Mouse (Mus musculus): ENCODE measurements at regions not wholly inside any gene's neighbourhood (a gene's known extent, or its start where the extent isn't known, plus 50 kb on each side); places are given as distances from the start of the nearest gene placed in this dataset.
"Not testable (repeated sequence)": the region's sequence is repeated elsewhere in the genome, so short reads cannot be mapped to it uniquely, and the experiment has no call there.

- Histone ChIP-seq H3K4me3 (ENCODE audit: low read length) (no peak overlapping the region), H3K36me3 (ENCODE audit: control insufficient read depth, insufficient read depth) (no peaks in the 10 kb centered on the region), H3K4me1 (ENCODE audit: control insufficient read depth, insufficient read depth, low read length) (no peaks in the 10 kb centered on the region), H3K27me3 (ENCODE audit: control insufficient read depth, insufficient read depth, low read length) (no peaks in the 10 kb centered on the region), H3K9ac (ENCODE audit: low read length) (no peak overlapping the region), H3K4me2 (ENCODE audit: low read depth, low read length) (no peak overlapping the region), H3K27ac (ENCODE audit: low read length) (no peak overlapping the region), H3K9me3 (replicated peaks; ENCODE audit: control insufficient read depth, low read length) (no peaks in the 10 kb centered on the region)
- ATAC-seq (replicated peaks; ENCODE audit: extremely low read depth, insufficient read depth, low FRiP score) = no peak
- 86% methylated on average over 3 of the region's 3 CpGs for WGBS
Observed at GRCm38 (mm10) chr8:126819261-126819660, 126.4 kb downstream of the Tomm20 start.

- no peaks in the 10 kb centered on the region for H3K27me3 ChIP-seq (ENCODE audit: control insufficient read depth, insufficient read depth, low read length)
- H3K4me1 ChIP-seq (ENCODE audit: control insufficient read depth, insufficient read depth, low read length) = no peaks in the 10 kb centered on the region
- H3K36me3 ChIP-seq (ENCODE audit: control insufficient read depth, insufficient read depth) = no peaks in the 10 kb centered on the region
- H3K9ac ChIP-seq (ENCODE audit: low read length) = no peak overlapping the region
- H3K9me3 ChIP-seq (replicated peaks; ENCODE audit: control insufficient read depth, low read length) = peaks cover 5% of the 10 kb centered on the region; the same call in 1 of the 2 replicates
- ATAC-seq (replicated peaks; ENCODE audit: extremely low read depth, insufficient read depth, low FRiP score) = no peak
- no peak overlapping the region for H3K4me3 ChIP-seq (ENCODE audit: low read length)
- H3K4me2 ChIP-seq (ENCODE audit: low read depth, low read length) = no peak overlapping the region
- 73% methylated on average over 3 of the region's 3 CpGs for WGBS
- H3K27ac ChIP-seq (ENCODE audit: low read length) = no peak overlapping the region
Observed at GRCm38 (mm10) chr8:126816155-126816554, 129.5 kb downstream of the Tomm20 start.

GRCm38 (mm10) chr8:126814427-126814826 lies 131.2 kb downstream of the Tomm20 start:
- Histone ChIP-seq H3K9me3 (replicated peaks; ENCODE audit: control insufficient read depth, low read length) (peaks cover 5% of the 10 kb centered on the region; the same call in 1 of the 2 replicates), H3K9ac (ENCODE audit: low read length) (no peak overlapping the region), H3K4me2 (ENCODE audit: low read depth, low read length) (no peak overlapping the region), H3K27me3 (ENCODE audit: control insufficient read depth, insufficient read depth, low read length) (peaks cover 2% of the 10 kb centered on the region; the same call in 1 of the 2 replicates), H3K27ac (ENCODE audit: low read length) (no peak overlapping the region), H3K4me1 (ENCODE audit: control insufficient read depth, insufficient read depth, low read length) (no peaks in the 10 kb centered on the region), H3K36me3 (ENCODE audit: control insufficient read depth, insufficient read depth) (no peaks in the 10 kb centered on the region), H3K4me3 (ENCODE audit: low read length) (no peak overlapping the region)
- ATAC-seq (replicated peaks; ENCODE audit: extremely low read depth, insufficient read depth, low FRiP score) = no peak
- WGBS = 56% methylated on average over 4 of the region's 4 CpGs

GRCm38 (mm10) chr8:126813621-126814020 lies 132.0 kb downstream of the Tomm20 start:
- WGBS = 81% methylated on average over 4 of the region's 4 CpGs
- Histone ChIP-seq H3K27me3 (ENCODE audit: control insufficient read depth, insufficient read depth, low read length) (peaks cover 2% of the 10 kb centered on the region; the same call in 1 of the 2 replicates), H3K9ac (ENCODE audit: low read length) (no peak overlapping the region), H3K27ac (ENCODE audit: low read length) (no peak overlapping the region), H3K4me3 (ENCODE audit: low read length) (no peak overlapping the region), H3K4me1 (ENCODE audit: control insufficient read depth, insufficient read depth, low read length) (no peaks in the 10 kb centered on the region), H3K9me3 (replicated peaks; ENCODE audit: control insufficient read depth, low read length) (peaks cover 5% of the 10 kb centered on the region; the same call in 1 of the 2 replicates), H3K36me3 (ENCODE audit: control insufficient read depth, insufficient read depth) (no peaks in the 10 kb centered on the region), H3K4me2 (ENCODE audit: low read depth, low read length) (no peak overlapping the region)
- ATAC-seq (replicated peaks; ENCODE audit: extremely low read depth, insufficient read depth, low FRiP score) = no peak

- Histone ChIP-seq H3K27ac (ENCODE audit: low read length) (no peak overlapping the region), H3K4me3 (ENCODE audit: low read length) (no peak overlapping the region), H3K9ac (ENCODE audit: low read length) (no peak overlapping the region), H3K9me3 (replicated peaks; ENCODE audit: control insufficient read depth, low read length) (peaks cover 5% of the 10 kb centered on the region; the same call in 1 of the 2 replicates), H3K4me1 (ENCODE audit: control insufficient read depth, insufficient read depth, low read length) (peaks cover 2% of the 10 kb centered on the region), H3K36me3 (ENCODE audit: control insufficient read depth, insufficient read depth) (no peaks in the 10 kb centered on the region), H3K27me3 (ENCODE audit: control insufficient read depth, insufficient read depth, low read length) (peaks cover 2% of the 10 kb centered on the region; the same call in 1 of the 2 replicates), H3K4me2 (ENCODE audit: low read depth, low read length) (no peak overlapping the region)
- no peak for ATAC-seq (replicated peaks; ENCODE audit: extremely low read depth, insufficient read depth, low FRiP score)
- WGBS = 96% methylated on average over 5 of the region's 5 CpGs
Observed at GRCm38 (mm10) chr8:126812777-126813176, 132.9 kb downstream of the Tomm20 start.

GRCm38 (mm10) chr8:126811358-126811757 lies 134.3 kb downstream of the Tomm20 start:
- ATAC-seq (replicated peaks; ENCODE audit: extremely low read depth, insufficient read depth, low FRiP score); H3K27me3 ChIP-seq (ENCODE audit: control insufficient read depth, insufficient read depth, low read length); H3K9me3 ChIP-seq (replicated peaks; ENCODE audit: control insufficient read depth, low read length); H3K36me3 ChIP-seq (ENCODE audit: control insufficient read depth, insufficient read depth); H3K4me3 ChIP-seq (ENCODE audit: low read length); H3K9ac ChIP-seq (ENCODE audit: low read length); H3K4me2 ChIP-seq (ENCODE audit: low read depth, low read length): not testable (repeated sequence)
- Histone ChIP-seq H3K4me1 (ENCODE audit: control insufficient read depth, insufficient read depth, low read length) (peaks cover 14% of the 10 kb centered on the region), H3K27ac (ENCODE audit: low read length) (0 out of 2 replicates have a peak overlapping the region, but pooled peaks have one; percentile 31)
- 63% methylated on average over 2 of the region's 2 CpGs for WGBS

GRCm38 (mm10) chr8:126810516-126810915 lies 135.1 kb downstream of the Tomm20 start:
- H3K27me3 ChIP-seq (ENCODE audit: control insufficient read depth, insufficient read depth, low read length) = peaks cover 2% of the 10 kb centered on the region; the same call in 1 of the 2 replicates
- H3K9me3 ChIP-seq (replicated peaks; ENCODE audit: control insufficient read depth, low read length) = peaks cover 5% of the 10 kb centered on the region; the same call in 1 of the 2 replicates
- no peak overlapping the region for H3K4me2 ChIP-seq (ENCODE audit: low read depth, low read length)
- H3K4me3 ChIP-seq (ENCODE audit: low read length) = no peak overlapping the region
- no peak for ATAC-seq (replicated peaks; ENCODE audit: extremely low read depth, insufficient read depth, low FRiP score)
- no peak overlapping the region for H3K27ac ChIP-seq (ENCODE audit: low read length)
- H3K36me3 ChIP-seq (ENCODE audit: control insufficient read depth, insufficient read depth) = no peaks in the 10 kb centered on the region
- H3K9ac ChIP-seq (ENCODE audit: low read length) = no peak overlapping the region
- H3K4me1 ChIP-seq (ENCODE audit: control insufficient read depth, insufficient read depth, low read length) = peaks cover 19% of the 10 kb centered on the region
- WGBS = 87% methylated on average over 5 of the region's 5 CpGs

- Histone ChIP-seq H3K9me3 (replicated peaks; ENCODE audit: control insufficient read depth, low read length) (peaks cover 5% of the 10 kb centered on the region; the same call in 1 of the 2 replicates), H3K27ac (ENCODE audit: low read length) (no peak overlapping the region), H3K36me3 (ENCODE audit: control insufficient read depth, insufficient read depth) (no peaks in the 10 kb centered on the region), H3K4me1 (ENCODE audit: control insufficient read depth, insufficient read depth, low read length) (peaks cover 25% of the 10 kb centered on the region), H3K9ac (ENCODE audit: low read length) (no peak overlapping the region), H3K4me3 (ENCODE audit: low read length) (no peak overlapping the region), H3K4me2 (ENCODE audit: low read depth, low read length) (no peak overlapping the region), H3K27me3 (ENCODE audit: control insufficient read depth, insufficient read depth, low read length) (peaks cover 2% of the 10 kb centered on the region; the same call in 1 of the 2 replicates)
- ATAC-seq (replicated peaks; ENCODE audit: extremely low read depth, insufficient read depth, low FRiP score) = no peak
- WGBS = 74% methylated on average over 1 of the region's 1 CpGs
Observed at GRCm38 (mm10) chr8:126809321-126809720, 136.3 kb downstream of the Tomm20 start.

- ATAC-seq (replicated peaks; ENCODE audit: extremely low read depth, insufficient read depth, low FRiP score) = no peak
- Histone ChIP-seq H3K27me3 (ENCODE audit: control insufficient read depth, insufficient read depth, low read length) (peaks cover 2% of the 10 kb centered on the region; the same call in 1 of the 2 replicates), H3K9ac (ENCODE audit: low read length) (no peak overlapping the region), H3K4me1 (ENCODE audit: control insufficient read depth, insufficient read depth, low read length) (peaks cover 25% of the 10 kb centered on the region), H3K27ac (ENCODE audit: low read length) (no peak overlapping the region), H3K4me3 (ENCODE audit: low read length) (no peak overlapping the region), H3K9me3 (replicated peaks; ENCODE audit: control insufficient read depth, low read length) (peaks cover 5% of the 10 kb centered on the region; the same call in 1 of the 2 replicates), H3K4me2 (ENCODE audit: low read depth, low read length) (no peak overlapping the region), H3K36me3 (ENCODE audit: control insufficient read depth, insufficient read depth) (no peaks in the 10 kb centered on the region)
- 93% methylated on average over 4 of the region's 4 CpGs for WGBS
Observed at GRCm38 (mm10) chr8:126808496-126808895, 137.1 kb downstream of the Tomm20 start.

Data from heart, embryonic 16.5 days (tissue).